Mouse (Mus musculus) hindbrain, embryonic 10.5 days (tissue): ENCODE results near the gene Gucd1. TPM values are rescaled to one million over a fixed set of nuclear protein-coding genes. Genes with fewer than 3 reads are reported as not detected.
"Not testable (repeated sequence)": the region's sequence is repeated elsewhere in the genome, so short reads cannot be mapped to it uniquely, and the experiment has no call there.

Source experiments
- DNase-seq: peaks from one replicate; pipeline ENCODE4 v3.0.0-alpha.2; 2017; ENCODE audit warnings: low spot score
- H3K27ac ChIP-seq: fragments of 300-500 bp; sonication (generic); 2 replicates; pipeline ENCODE4 v1.5.1; 2016; ENCODE audit warnings: mild to moderate bottlenecking, moderate library complexity
- H3K27me3 ChIP-seq: fragments of 300-500 bp; sonication (generic); 2 replicates; pipeline ENCODE4 v1.6.1; 2016; ENCODE audit warnings: mild to moderate bottlenecking; ENCODE audit not compliant: poor library complexity, insufficient read depth, severe bottlenecking
- H3K36me3 ChIP-seq: fragments of 300-500 bp; sonication (generic); 2 replicates; pipeline ENCODE4 v1.6.1; 2016; ENCODE audit warnings: mild to moderate bottlenecking, moderate library complexity
- H3K4me1 ChIP-seq: fragments of 300-500 bp; sonication (generic); replicated peaks from 2 replicates; pipeline ENCODE4 v1.6.1; 2016; ENCODE audit warnings: mild to moderate bottlenecking
- H3K4me3 ChIP-seq: fragments of 300-500 bp; sonication (generic); 2 replicates; pipeline ENCODE4 v1.5.1; 2016; ENCODE audit warnings: mild to moderate bottlenecking, moderate library complexity
- H3K9me3 ChIP-seq: fragments of 300-500 bp; sonication (generic); 2 replicates; pipeline ENCODE4 v1.6.1; 2016; ENCODE audit warnings: mild to moderate bottlenecking, moderate library complexity
- WGBS: fragments of 180-500 bp; shearing (Covaris S2); methylation state at CpG from one replicate; pipeline ENCODE4 v1.1.7; 2016; 5-methylcytosine and 5-hydroxymethylcytosine counted together
- polyA plus RNA-seq: library from polyadenylated mRNA; unstranded; fragments of >200 nt; fragmentation: Nextera tagmentation; extraction: Ambion mirVana; gene quantifications from 2 replicates; pipeline ENCODE4 v1.2.1, GENCODE M21; 2016

The Gucd1 gene
- polyA plus RNA-seq, 1 experiment from 2014 or later = 32.5 TPM

DNA sequence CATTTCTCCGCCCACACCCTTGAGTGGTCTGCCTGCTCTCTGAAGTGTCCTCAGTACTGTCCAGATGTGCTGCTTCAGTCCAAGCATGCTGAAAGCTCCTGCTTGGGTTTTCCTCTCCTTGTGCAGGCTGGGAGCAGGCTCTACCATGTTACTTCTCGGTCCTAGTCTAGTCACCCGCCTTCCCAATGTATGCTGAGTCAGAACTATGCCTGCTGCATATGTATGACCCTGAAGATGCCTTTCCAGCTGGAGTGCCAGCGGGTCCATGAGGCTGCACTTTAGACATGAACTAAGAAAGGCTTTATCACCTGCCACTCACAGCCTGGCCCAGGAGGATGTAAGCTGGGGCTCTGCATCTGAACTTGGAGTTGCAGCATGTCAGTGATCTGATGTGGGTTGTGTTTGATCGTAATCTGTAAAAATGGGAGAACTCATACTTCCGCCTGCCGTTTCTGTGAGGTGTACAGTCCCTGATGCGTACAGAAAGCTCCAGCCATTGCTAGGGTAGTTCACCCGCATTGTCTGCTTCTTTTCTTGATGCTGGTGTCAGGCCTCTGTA is 13.8 kb upstream of the Gucd1 start:
- no peaks in the 10 kb centered on the region for H3K27me3 ChIP-seq
- no peaks in the 10 kb centered on the region for H3K9me3 ChIP-seq
- H3K4me1 ChIP-seq = no peaks in the 10 kb centered on the region
- DNase-seq = no peak
- 93% methylated on average over 9 of the region's 9 CpGs for WGBS
- H3K4me3 ChIP-seq = no peak overlapping the region
- H3K27ac ChIP-seq = no peak overlapping the region
- peaks cover 93% of the 10 kb centered on the region for H3K36me3 ChIP-seq

DNA sequence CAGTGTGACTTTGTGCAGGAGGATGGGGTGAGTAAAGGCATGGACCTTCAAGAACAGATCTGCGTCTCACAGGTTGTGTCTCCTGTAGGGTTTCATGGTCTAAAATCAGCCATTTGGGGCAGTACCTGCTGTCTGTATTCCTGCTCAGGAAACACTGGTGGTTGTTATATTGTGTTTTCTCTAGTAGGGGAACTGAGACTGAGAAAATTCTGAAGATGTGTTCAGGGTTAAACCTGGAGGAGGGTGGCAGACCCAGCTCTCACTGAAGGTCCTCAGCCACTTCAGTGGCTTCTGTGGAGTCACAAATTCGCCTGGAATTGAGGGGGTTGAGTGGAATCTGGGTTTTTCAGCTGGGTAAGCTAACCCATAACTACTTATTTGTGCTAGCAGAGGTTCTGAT is 12.6 kb upstream of the Gucd1 start:
- WGBS = 94% methylated on average over 2 of the region's 2 CpGs
- H3K27me3 ChIP-seq = no peaks in the 10 kb centered on the region
- H3K27ac ChIP-seq = no peak overlapping the region
- H3K4me3 ChIP-seq = no peak overlapping the region
- peaks cover 93% of the 10 kb centered on the region for H3K36me3 ChIP-seq
- H3K4me1 ChIP-seq = no peaks in the 10 kb centered on the region
- DNase-seq = no peak
- no peaks in the 10 kb centered on the region for H3K9me3 ChIP-seq

DNA sequence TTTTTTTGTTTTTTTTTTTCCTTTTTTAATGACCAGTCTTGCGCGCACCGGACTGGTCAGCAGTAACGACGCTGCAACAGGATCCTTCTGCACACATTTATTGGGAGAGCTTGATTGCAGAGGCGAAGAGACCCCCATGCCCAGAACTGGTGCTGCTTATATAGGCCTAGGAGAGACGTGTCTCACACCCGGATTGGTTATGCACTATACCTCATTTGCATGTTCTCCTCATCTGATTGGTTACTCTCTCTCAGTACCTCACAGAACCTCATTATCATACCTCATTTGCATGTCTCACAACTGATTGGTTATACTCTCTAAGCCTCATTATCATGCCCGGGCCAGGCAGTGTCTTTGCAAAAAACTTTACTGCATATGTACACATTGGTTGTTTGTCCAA is 7.7 kb upstream of the Gucd1 start:
- not testable (repeated sequence) for H3K4me1 ChIP-seq, DNase-seq, H3K4me3 ChIP-seq, H3K9me3 ChIP-seq, H3K27me3 ChIP-seq, H3K27ac ChIP-seq
- WGBS = 96% methylated on average over 9 of the region's 9 CpGs
- H3K36me3 ChIP-seq = peaks cover 91% of the 10 kb centered on the region

DNA sequence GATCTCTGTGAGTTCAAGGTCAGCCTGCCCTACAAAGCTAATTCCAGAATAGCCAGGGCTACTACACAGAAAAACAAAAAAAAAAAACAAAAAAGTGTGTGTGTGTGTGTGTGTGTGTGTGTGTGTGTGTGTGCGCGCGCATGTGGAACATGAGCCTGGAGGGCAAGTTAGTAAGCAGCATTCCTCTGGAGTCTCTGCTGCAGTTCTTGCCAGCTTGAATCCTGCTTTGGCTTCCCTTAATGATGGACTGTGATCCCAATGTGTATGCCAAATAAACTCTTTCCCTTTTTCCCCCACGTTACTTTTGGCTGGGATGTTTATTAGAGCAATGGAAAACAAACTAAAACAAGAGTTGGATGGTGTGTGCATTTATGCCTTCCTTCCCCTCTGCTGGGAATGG is 3.9 kb upstream of the Gucd1 start:
- Histone ChIP-seq H3K9me3 (no peaks in the 10 kb centered on the region), H3K27me3 (no peaks in the 10 kb centered on the region), H3K27ac (no peak overlapping the region), H3K4me3 (no peak overlapping the region), H3K4me1 (peaks cover 16% of the 10 kb centered on the region), H3K36me3 (peaks cover 76% of the 10 kb centered on the region)
- DNase-seq = no peak
- WGBS = 91% methylated on average over 4 of the region's 4 CpGs

DNA sequence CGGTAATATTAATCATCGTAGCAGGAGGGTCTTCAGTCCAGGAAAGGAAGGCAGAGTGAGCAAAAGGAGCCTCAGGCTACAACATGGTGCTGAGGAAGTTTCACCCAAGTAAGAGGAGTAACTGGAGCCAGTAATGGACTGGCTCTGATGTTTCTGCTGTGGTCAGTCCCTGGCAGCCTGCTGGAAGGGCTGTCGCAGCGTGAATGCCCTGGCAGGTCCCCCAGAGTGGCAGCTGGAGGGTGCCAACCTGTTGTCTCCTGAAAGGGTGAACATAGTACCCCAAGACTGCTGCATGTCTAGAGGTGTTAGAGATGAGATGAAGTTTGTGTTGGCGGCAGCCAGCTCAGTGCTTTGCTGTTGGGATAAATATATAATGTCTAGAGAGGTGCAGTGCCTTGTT is 2.8 kb upstream of the Gucd1 start:
- 95% methylated on average over 5 of the region's 5 CpGs for WGBS
- Histone ChIP-seq H3K36me3 (peaks cover 65% of the 10 kb centered on the region), H3K9me3 (no peaks in the 10 kb centered on the region), H3K27ac (no peak overlapping the region), H3K4me1 (peaks cover 26% of the 10 kb centered on the region), H3K4me3 (no peak overlapping the region), H3K27me3 (no peaks in the 10 kb centered on the region)
- no peak for DNase-seq

DNA sequence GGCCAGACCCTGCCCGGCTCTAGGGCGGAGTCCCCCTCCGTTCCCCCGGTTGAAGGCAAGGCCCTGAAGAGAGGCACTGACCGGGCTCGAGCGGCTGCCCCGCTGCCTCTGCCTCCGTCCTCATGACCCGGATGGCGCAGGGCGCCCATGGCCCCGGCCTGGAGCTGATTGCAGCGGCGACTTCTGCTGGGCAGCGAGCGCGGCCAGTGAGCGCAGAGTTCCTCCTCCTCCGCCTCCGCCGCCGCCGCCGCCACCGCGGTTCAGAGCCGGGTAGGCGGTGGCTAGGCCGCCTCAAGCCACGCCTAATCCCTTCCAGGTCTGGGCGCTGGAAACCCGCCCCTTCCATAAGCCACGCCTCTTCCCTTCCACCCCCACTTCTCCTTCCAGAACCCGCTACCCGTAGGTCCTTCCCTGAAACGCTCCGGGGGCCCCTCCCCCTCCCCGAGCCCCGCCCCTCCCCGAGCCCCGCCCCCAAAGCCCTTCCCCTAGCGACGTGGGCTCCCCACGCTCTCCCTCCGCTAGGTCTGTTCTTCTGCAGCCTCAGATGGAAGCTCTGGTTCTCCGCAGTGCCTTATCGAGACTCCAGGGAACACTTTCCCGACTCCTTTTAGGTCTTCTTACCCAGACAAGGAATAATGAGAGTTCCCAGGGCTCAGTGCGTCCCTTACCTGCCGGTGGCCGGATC is 557 bp downstream of the Gucd1 start, which contains the start of gene Snrpd3:
Snrpd3 (plus strand) TSS at position 479 of the 685 bp plus-strand sequence.
- WGBS = 1% methylated on average over 52 of the region's 52 CpGs
- Histone ChIP-seq H3K4me1 (peaks cover 31% of the 10 kb centered on the region), H3K27ac (peak within 1 kb of the TSS; percentile 96), H3K36me3 (peaks cover 34% of the 10 kb centered on the region), H3K9me3 (no peaks in the 10 kb centered on the region), H3K4me3 (peak within 1 kb of the TSS; percentile 86), H3K27me3 (no peaks in the 10 kb centered on the region)
- peak; percentile 96 for DNase-seq

DNA sequence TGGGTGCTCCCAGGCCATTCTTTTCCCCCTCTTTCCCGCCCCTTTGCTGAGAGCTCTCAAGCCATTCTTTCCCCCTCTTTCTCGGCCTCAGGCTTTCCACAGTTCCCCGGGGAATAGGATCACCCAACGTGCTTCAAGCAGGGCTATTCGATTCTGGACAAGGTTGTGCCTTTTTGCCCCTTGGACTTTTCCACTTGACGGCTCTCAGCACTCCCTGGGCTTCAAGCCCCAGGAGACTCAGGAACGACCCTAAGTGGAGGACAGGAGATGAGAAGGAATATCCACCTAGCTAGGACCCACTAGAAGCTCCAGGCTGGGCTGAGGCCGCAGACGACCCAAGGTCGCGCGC is 1.1 kb downstream of the Gucd1 start:
- Histone ChIP-seq H3K4me1 (peaks cover 31% of the 10 kb centered on the region), H3K36me3 (peaks cover 35% of the 10 kb centered on the region), H3K27me3 (no peaks in the 10 kb centered on the region), H3K9me3 (no peaks in the 10 kb centered on the region), H3K27ac (peak overlapping the region; percentile 96), H3K4me3 (peak overlapping the region; percentile 86)
- DNase-seq = no peak
- under 1% methylated on average over 12 of the region's 12 CpGs for WGBS

DNA sequence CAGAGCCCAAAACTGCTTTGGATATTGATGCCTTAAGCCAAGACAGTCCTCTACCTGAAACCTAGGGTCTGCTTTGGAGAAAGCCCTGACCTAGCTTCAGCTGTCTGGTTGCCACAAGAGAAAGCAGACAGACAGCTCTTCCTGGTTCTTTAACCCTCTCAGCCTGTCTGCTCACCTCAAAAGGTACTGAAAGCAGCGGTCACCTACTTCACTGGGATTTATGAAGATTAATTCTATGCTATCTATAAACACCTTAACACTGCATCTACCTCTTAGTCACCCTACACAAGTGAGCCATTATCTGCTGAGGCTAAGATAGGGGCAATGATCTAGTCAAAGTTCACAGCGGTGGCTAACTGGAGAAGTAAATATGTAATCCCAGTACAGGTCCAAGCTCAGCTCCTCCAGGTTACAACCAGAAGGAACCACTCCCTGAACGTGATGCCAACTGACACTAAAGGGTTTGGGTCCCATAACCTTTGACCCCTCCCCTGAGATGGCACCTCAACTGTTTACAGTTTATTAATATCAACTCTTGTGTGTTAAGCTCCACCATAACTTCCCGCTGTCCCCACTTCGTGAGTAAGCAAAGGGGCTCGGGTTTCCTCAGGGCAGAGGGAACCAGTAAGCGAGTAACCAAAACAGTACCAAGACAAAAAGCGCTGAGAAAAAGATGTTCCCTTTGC is 1.6 kb downstream of the Gucd1 start:
- peaks cover 35% of the 10 kb centered on the region for H3K36me3 ChIP-seq
- H3K9me3 ChIP-seq = no peaks in the 10 kb centered on the region
- no peak for DNase-seq
- no peaks in the 10 kb centered on the region for H3K27me3 ChIP-seq
- H3K4me1 ChIP-seq = peaks cover 31% of the 10 kb centered on the region
- H3K27ac ChIP-seq = peak overlapping the region; percentile 96
- H3K4me3 ChIP-seq = peak overlapping the region; percentile 86
- WGBS = 29% methylated on average over 8 of the region's 8 CpGs

DNA sequence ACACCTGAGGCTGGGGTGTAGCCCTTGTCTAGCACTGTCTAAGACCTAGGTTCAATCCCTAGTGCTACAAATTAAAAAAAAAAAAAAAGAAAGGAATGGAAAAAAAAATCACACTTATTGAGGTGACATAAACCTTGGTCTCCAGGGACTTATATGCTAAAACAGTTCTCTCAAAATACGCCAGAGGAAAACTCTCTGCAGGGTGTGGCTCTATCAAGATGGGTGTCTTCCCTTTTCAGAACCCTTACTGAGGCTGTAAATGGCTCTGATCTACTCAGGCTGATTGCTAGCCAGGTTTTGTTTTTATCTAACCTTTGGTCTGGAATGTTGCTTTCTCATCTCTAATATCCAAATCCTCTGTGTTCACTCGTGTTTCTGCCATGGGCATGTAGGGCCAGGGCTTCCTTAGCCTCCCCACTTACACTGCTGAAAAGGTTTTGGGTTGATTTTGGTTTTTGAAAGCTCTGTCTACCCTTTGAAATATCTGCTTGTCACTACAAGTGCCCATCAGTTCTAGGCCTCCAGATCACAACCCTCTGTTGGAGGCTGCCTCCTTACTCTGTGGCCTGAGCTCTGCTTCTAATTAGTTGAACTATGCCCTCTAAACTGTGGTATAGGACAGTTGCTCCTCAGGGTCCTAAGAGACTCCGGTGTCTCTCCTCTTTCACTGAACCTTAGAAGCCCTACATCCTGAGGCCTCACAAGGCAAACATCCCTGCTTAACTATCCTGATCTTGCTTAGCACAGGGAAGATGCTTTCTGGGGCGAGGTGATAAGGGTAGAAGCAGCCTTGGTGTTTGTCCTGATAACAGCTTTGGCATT is 2.3 kb downstream of the Gucd1 start:
- peak; percentile 18 for DNase-seq
- peaks cover 28% of the 10 kb centered on the region for H3K4me1 ChIP-seq
- peaks cover 35% of the 10 kb centered on the region for H3K36me3 ChIP-seq
- H3K27ac ChIP-seq = no peak overlapping the region
- 75% methylated on average over 4 of the region's 4 CpGs for WGBS
- H3K27me3 ChIP-seq = no peaks in the 10 kb centered on the region
- H3K9me3 ChIP-seq = no peaks in the 10 kb centered on the region
- H3K4me3 ChIP-seq = peak overlapping the region; percentile 86

DNA sequence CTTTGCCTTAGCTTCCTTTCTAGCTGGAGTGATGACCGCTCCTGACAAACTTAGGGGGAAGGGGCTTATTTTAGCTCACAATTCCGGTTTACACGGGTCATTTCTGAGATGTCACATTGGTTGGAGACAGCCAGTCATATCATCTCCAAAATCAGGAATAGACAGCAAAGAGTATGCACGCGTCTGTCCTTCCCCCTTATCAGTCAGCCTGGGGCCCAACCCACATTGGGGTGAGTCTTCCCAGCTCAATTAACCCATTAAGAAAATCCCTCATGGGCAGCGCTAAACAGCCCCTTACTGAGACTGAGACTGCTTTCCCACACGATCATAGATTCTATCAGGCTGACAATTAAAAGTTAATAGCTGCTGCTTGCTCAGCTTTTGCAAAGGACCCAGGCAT is 3.4 kb downstream of the Gucd1 start:
- Histone ChIP-seq H3K9me3 (no peaks in the 10 kb centered on the region), H3K27ac (no peak overlapping the region), H3K36me3 (peaks cover 35% of the 10 kb centered on the region), H3K4me1 (peaks cover 25% of the 10 kb centered on the region), H3K27me3 (no peaks in the 10 kb centered on the region), H3K4me3 (no peak overlapping the region)
- DNase-seq = no peak
- whole genome bisulfite sequencing = 85% methylated on average over 7 of the region's 7 CpGs

DNA sequence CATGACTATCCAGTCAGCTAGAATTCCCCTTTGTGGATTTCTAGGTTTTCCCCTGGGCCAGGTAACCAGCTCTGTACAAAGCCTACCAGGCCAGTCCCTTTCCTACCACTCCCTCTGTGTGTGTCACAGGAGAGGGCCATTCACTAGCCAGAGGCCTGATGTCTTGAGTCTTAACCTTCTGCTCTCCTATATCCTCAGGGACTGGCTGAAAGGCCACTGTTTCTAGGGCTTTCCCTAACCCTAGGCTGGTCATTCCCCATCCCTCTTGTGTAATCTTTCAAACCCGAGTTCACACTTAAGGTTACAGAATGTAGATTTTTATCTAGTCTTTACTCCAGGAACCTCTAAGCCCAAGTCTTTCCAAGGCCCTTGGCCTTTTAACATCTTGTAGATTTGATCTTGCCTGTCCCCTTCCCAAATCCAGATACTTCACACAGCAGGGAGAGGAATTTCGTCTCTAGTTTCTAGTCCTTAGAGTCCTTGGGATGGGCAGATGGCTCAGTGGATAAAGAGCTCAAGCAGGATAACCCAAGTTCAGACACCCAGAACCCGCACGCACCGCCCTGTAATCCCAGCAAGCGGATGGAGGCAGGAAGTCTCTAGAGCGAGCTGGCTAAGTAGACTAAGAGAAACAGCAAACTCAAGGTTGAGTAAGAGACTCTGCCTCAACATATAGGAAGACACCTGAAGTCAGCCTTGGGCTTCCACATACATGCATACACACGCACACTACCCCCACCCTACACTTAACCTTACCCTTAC is 4.3 kb downstream of the Gucd1 start:
- H3K27ac ChIP-seq = no peak overlapping the region
- DNase-seq = no peak
- H3K9me3 ChIP-seq = no peaks in the 10 kb centered on the region
- H3K4me1 ChIP-seq = peaks cover 16% of the 10 kb centered on the region
- peaks cover 39% of the 10 kb centered on the region for H3K36me3 ChIP-seq
- WGBS = 93% methylated on average over 8 of the region's 8 CpGs
- no peak overlapping the region for H3K4me3 ChIP-seq
- H3K27me3 ChIP-seq = no peaks in the 10 kb centered on the region

DNA sequence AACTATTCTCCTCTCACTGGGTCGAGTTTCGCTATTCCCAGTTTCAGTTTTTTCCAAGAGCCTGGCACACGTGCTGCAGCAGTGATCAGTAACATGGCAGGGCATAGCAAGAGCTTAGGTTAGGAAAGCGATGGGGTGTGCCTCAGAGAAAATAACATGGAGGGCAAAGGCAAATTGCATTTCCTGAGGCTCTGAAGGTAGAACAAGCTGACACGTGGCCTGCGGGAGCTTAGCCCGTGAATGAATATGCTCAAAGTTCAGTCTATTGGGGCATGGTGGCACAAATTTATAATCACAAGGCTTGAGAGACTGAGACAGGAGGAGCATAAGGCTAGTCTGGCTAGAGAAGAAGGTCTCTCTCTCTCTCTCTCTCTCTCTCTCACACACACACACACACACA is 5.0 kb downstream of the Gucd1 start:
- H3K36me3 ChIP-seq = peaks cover 46% of the 10 kb centered on the region
- H3K27ac ChIP-seq = no peak overlapping the region
- no peak for DNase-seq
- no peak overlapping the region for H3K4me3 ChIP-seq
- H3K4me1 ChIP-seq = peaks cover 15% of the 10 kb centered on the region
- no peaks in the 10 kb centered on the region for H3K9me3 ChIP-seq
- no peaks in the 10 kb centered on the region for H3K27me3 ChIP-seq
- 87% methylated on average over 7 of the region's 7 CpGs for WGBS
